Mouse (Mus musculus) hindbrain, embryonic 15.5 days (tissue): ENCODE data around the gene Tppp2. TPM values are rescaled to one million over a fixed set of nuclear protein-coding genes. Genes with fewer than 3 reads are reported as not detected.
"Not testable (repeated sequence)": the region's sequence is repeated elsewhere in the genome, so short reads cannot be mapped to it uniquely, and the experiment has no call there.

Experiments
- ATAC-seq: fragments of 200-750 bp; cut with Nextera tagmentation; 2 replicates; pipeline ENCODE4 v1.8.0; 2017; ENCODE audit warnings: low read depth, moderate number of reproducible peaks, moderate TSS enrichment; ENCODE audit not compliant: low FRiP score
- H3K27ac ChIP-seq: fragments of 300-500 bp; sonication (generic); replicated peaks from 2 replicates; pipeline ENCODE4 v1.5.1; 2015; ENCODE audit warnings: mild to moderate bottlenecking, inconsistent platforms
- H3K27me3 ChIP-seq: fragments of 300-500 bp; sonication (generic); 2 replicates; pipeline ENCODE4 v1.6.1; 2015; ENCODE audit warnings: control low read depth, inconsistent platforms
- H3K36me3 ChIP-seq: fragments of 300-500 bp; sonication (generic); 2 replicates; pipeline ENCODE4 v1.6.1; 2015; ENCODE audit warnings: control low read depth, inconsistent platforms
- H3K4me1 ChIP-seq: fragments of 300-500 bp; sonication (generic); replicated peaks from 2 replicates; pipeline ENCODE4 v1.6.1; 2015; ENCODE audit warnings: control low read depth, inconsistent platforms
- H3K4me2 ChIP-seq: fragments of 300-500 bp; sonication (generic); 2 replicates; pipeline ENCODE4 v1.6.1; 2015; ENCODE audit warnings: moderate library complexity, mild to moderate bottlenecking, inconsistent platforms
- H3K4me3 ChIP-seq: fragments of 300-500 bp; sonication (generic); 2 replicates; pipeline ENCODE4 v1.5.1; 2015; ENCODE audit warnings: mild to moderate bottlenecking, inconsistent platforms
- H3K9ac ChIP-seq: fragments of 300-500 bp; sonication (generic); 2 replicates; pipeline ENCODE4 v1.6.1; 2015; ENCODE audit warnings: inconsistent platforms
- H3K9me3 ChIP-seq: fragments of 300-500 bp; sonication (generic); 2 replicates; pipeline ENCODE4 v1.6.1; 2016; ENCODE audit warnings: control low read depth, inconsistent platforms
- WGBS: fragments of 180-500 bp; shearing (Covaris S2); methylation state at CpG from one replicate; pipeline ENCODE4 v1.1.7; 2015; 5-methylcytosine and 5-hydroxymethylcytosine counted together
- polyA plus RNA-seq: library from polyadenylated mRNA; unstranded; fragments of >200 nt; fragmentation: Nextera tagmentation; extraction: Ambion mirVana; gene quantifications from 2 replicates; pipeline ENCODE4 v1.2.1, GENCODE M21; 2015

Tppp2 gene
- polyA plus RNA-seq, 1 experiment from 2014 or later, result not detected

DNA sequence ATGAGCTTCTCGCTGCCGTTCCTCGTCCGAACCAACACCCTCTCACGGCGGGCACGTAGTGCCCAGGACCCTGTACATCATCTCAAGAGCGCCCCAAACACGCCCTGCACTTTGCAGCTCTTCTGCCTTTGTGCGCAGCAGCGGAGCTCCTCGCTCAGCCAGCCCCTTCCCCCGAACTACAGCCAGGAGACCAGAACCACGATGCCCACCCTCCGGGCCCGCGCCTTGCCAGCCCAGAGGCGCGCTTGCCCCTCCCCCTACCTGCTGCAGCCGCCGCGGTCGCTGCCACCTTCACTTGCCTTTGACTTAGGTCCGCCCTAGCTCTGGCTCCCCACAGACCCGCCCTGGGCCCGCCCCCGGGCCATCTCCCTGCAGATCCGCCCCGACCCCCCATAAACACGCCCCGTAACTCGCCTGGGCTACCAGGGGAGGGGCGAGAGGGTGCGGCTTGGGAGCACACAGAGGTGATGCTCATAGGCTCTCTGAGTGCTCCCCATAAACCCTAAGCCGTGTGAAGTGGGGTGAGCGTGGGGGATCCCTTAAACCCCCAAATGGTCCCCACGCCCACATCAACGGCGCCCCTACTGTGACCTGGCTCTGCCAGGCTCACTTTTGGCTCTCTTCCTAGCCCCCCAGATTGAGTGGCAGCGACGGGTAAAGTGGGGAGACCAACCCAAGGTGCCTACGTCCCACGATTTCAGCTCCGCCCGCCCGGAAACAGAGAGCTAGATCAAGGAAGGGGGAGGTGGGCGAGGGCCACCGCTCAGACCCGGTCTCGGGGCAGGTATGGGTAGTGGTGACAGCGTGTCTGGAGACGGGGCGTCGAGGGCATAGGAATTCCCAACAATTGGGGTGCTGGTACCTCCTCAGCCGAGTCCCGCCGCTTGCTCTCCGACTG lies 4.9 kb upstream of the Tppp2 start:
- H3K4me1 ChIP-seq, result peaks cover 19% of the 10 kb centered on the region
- under 1% methylated on average over 57 of the region's 58 CpGs for WGBS
- H3K36me3 ChIP-seq, result no peaks in the 10 kb centered on the region
- H3K27me3 ChIP-seq, result no peaks in the 10 kb centered on the region
- H3K4me3 ChIP-seq, result peak overlapping the region; percentile 61
- peak overlapping the region; percentile 70 for H3K9ac ChIP-seq
- peak; percentile 78 for ATAC-seq
- no peaks in the 10 kb centered on the region for H3K9me3 ChIP-seq
- H3K4me2 ChIP-seq, result peak overlapping the region; percentile 95
- H3K27ac ChIP-seq, result peak overlapping the region; percentile 80

DNA sequence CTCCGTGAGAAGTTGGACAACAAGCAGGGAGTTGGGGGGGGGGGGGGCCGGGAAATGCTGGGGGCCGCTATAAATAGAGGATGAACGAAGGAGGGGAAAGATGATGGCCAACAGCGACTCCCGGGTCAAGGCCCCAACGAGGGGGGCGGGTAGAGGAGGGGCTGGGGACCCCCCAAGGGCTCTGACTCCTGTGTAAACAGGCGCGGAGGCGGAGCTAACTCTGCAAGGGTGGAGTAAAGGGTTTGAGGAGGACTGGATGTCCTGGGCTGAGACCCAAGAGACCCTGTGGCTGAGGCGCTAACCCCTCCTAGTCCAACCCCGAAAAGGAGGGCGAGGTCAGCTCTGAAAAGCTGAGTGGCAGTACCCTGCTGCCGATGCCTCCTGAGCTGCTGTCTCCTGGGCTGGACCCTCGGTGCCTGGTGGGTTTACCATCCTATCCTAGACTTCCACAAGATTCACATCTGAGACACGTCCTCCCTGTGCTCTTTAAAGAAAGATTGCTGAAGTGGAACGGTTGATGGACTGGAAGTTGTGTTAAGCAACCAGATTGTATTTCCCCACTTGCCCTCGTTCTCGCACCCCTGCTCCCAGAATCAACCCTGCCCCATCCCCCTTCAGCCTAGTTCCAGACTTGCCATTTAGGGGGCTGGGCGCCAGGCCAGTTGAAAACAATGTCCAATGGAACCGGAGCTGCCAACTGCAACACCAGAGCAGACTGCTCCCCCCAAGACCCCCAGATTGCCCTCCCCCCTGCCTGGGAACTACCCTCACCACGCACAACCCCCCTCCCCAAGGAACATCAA lies 4.1 kb upstream of the Tppp2 start, which contains the start of gene Ndrg2:
Gene Ndrg2, minus strand, starts transcription at position 199 of the 803 bp plus-strand sequence.
- peak within 1 kb of the TSS; percentile 70 for H3K9ac ChIP-seq
- H3K4me2 ChIP-seq, result peak within 1 kb of the TSS; percentile 95
- 1% methylated on average over 22 of the region's 23 CpGs for WGBS

DNA sequence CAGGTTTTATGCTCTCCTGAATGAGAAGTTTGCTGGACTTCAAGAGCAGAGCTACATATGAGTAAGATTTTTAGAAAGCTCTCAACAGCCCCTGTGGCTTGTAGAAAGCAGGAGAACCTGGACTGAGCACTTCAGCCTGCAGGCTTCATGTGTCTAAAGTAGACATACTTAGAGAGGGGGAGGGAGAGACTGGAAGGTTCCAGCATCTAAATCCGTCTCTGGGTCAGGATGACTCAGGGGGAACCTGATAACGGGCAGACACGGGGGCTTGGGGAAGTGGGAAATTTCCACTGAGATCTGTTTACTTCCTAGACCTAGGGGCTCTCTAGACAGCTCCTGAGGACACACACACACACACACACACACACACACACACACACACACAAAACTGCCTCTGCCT lies 3.2 kb upstream of the Tppp2 start:
- H3K4me2 ChIP-seq, result no peak overlapping the region

More for the DNA sequence above, 4.1 kb upstream of the Tppp2 start, which contains the start of gene Ndrg2:
- Histone ChIP-seq H3K27ac (peak within 1 kb of the TSS; percentile 80), H3K4me3 (peak within 1 kb of the TSS; percentile 61), H3K9me3 (no peaks in the 10 kb centered on the region), H3K4me1 (peaks cover 19% of the 10 kb centered on the region), H3K36me3 (no peaks in the 10 kb centered on the region), H3K27me3 (no peaks in the 10 kb centered on the region)
- peak; percentile 78 for ATAC-seq

GRCm38 (mm10) chr14:51916539-51916938 lies 1.7 kb upstream of the Tppp2 start:
- H3K27ac ChIP-seq, result no peak overlapping the region
- H3K27me3 ChIP-seq, result no peaks in the 10 kb centered on the region
- no peak for ATAC-seq
- H3K4me1 ChIP-seq, result peaks cover 19% of the 10 kb centered on the region
- no peak overlapping the region for H3K4me2 ChIP-seq
- H3K9me3 ChIP-seq, result no peaks in the 10 kb centered on the region
- H3K9ac ChIP-seq, result no peak overlapping the region
- no peaks in the 10 kb centered on the region for H3K36me3 ChIP-seq
- 91% methylated on average over 4 of the region's 4 CpGs for WGBS
- no peak overlapping the region for H3K4me3 ChIP-seq

More for the DNA sequence above, 3.2 kb upstream of the Tppp2 start:
- Histone ChIP-seq H3K27me3 (no peaks in the 10 kb centered on the region), H3K36me3 (no peaks in the 10 kb centered on the region), H3K4me3 (no peak overlapping the region), H3K27ac (peak overlapping the region; percentile 80), H3K9ac (no peak overlapping the region), H3K9me3 (no peaks in the 10 kb centered on the region), H3K4me1 (peaks cover 19% of the 10 kb centered on the region)
- WGBS, result 27% methylated on average over 3 of the region's 3 CpGs
- ATAC-seq, result no peak

DNA sequence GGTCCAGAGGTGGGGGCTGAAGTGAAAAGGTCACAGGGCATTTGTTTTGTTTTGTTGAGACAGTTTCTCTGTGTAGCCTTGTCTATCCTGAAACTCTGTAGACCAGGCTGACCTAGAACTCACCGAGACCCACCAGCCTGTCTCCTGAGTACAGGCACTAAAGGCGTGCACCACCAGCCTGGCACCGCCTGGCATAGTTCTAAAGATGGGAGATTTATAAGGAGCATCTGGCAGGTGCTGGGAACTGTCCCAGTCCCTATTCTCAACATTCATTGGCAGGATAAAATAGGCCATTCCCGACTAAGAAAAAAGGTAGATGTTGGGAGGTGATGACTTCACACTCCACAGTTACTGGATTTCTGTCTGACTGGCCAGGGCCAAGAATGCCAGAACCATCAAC lies 741 bp downstream of the Tppp2 start:
- Histone ChIP-seq H3K9me3 (no peaks in the 10 kb centered on the region), H3K27ac (no peak overlapping the region), H3K4me3 (no peak overlapping the region), H3K9ac (no peak overlapping the region), H3K36me3 (no peaks in the 10 kb centered on the region), H3K4me1 (peaks cover 4% of the 10 kb centered on the region), H3K4me2 (no peak overlapping the region), H3K27me3 (no peaks in the 10 kb centered on the region)
- ATAC-seq, result no peak
- WGBS, result 88% methylated on average over 4 of the region's 4 CpGs

DNA sequence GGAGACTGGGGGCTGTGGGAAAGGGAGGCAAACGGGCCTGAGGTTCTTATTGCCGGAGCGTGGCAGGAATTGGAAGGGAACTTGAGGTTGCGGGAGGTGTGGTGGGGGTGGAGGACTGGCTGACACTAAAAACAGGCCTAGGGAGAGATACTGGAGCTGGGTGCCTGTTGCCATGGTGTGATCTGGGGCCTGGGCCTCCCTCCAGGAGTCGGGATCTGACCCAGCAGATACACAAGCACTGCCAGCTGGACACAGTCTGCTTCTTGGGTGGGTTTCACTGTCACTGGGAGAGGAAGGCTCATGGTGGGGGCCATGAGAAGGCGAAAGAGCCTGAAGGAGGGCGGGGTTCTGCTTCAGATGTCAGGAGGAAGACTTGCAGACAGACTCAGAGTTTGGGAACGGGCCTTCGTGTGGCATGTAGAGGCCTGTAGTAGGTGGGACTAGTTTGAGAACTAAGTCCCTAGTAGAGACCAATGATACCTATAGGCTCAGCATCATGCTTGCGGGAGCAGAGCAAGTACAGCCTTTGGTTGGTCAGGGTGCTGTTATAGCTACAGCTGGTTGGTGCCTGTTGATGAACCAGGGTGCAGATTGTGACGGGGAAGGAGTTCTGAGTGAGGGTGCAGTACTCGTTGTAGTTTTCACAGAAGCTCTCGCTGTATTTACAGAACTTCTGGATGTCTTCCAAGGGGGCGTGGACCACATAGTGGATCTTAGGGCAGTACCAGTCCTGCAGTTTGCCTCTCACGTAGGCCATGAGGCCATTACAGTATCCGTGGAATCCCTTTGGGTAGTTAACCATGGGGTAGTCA lies 3.7 kb downstream of the Tppp2 start:
- no peak overlapping the region for H3K9ac ChIP-seq
- peak overlapping the region; percentile 76 for H3K27ac ChIP-seq
- H3K4me2 ChIP-seq, result no peak overlapping the region
- no peaks in the 10 kb centered on the region for H3K27me3 ChIP-seq
- no peaks in the 10 kb centered on the region for H3K36me3 ChIP-seq
- 81% methylated on average over 16 of the region's 16 CpGs for WGBS
- no peaks in the 10 kb centered on the region for H3K9me3 ChIP-seq
- peak; percentile 87 for ATAC-seq
- H3K4me3 ChIP-seq, result no peak overlapping the region
- no peaks in the 10 kb centered on the region for H3K4me1 ChIP-seq

DNA sequence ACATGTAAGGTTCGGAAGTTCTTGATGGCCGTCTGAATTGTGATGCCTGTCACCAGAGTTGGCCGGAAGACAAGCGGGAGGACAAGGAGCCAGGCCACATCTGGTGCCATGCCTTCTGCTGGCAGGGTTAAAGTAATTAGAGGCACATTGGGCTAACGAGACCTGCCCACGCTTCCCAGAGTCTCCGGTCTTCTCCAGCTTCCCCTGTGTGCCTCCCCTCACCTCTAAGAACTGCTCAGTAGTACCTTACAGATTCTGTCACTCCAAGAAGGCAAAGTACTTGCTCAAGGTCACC lies 4.3 kb downstream of the Tppp2 start, which contains the start of gene Rnase13:
Gene Rnase13, minus strand, starts transcription at position 203 of the 295 bp plus-strand sequence.
- ATAC-seq, result peak; percentile 5; the same call in 1 of the 2 replicates
- H3K27ac ChIP-seq, result peak within 1 kb of the TSS; percentile 76
- H3K4me3 ChIP-seq, result no peak within 1 kb of the TSS
- no peaks in the 10 kb centered on the region for H3K4me1 ChIP-seq
- H3K4me2 ChIP-seq, result no peak within 1 kb of the TSS
- no peaks in the 10 kb centered on the region for H3K27me3 ChIP-seq
- no peaks in the 10 kb centered on the region for H3K9me3 ChIP-seq
- 79% methylated on average over 7 of the region's 7 CpGs for WGBS
- H3K9ac ChIP-seq, result no peak within 1 kb of the TSS
- no peaks in the 10 kb centered on the region for H3K36me3 ChIP-seq

GRCm38 (mm10) chr14:51922910-51923309 lies 4.7 kb downstream of the Tppp2 start:
- H3K4me2 ChIP-seq, result no peak overlapping the region
- no peaks in the 10 kb centered on the region for H3K27me3 ChIP-seq
- H3K4me3 ChIP-seq, result no peak overlapping the region
- no peak overlapping the region for H3K9ac ChIP-seq
- no peaks in the 10 kb centered on the region for H3K36me3 ChIP-seq
- H3K27ac ChIP-seq, result peak overlapping the region; percentile 46
- no peaks in the 10 kb centered on the region for H3K9me3 ChIP-seq
- ATAC-seq, result no peak
- no peaks in the 10 kb centered on the region for H3K4me1 ChIP-seq
- WGBS, result 85% methylated on average over 2 of the region's 2 CpGs

DNA sequence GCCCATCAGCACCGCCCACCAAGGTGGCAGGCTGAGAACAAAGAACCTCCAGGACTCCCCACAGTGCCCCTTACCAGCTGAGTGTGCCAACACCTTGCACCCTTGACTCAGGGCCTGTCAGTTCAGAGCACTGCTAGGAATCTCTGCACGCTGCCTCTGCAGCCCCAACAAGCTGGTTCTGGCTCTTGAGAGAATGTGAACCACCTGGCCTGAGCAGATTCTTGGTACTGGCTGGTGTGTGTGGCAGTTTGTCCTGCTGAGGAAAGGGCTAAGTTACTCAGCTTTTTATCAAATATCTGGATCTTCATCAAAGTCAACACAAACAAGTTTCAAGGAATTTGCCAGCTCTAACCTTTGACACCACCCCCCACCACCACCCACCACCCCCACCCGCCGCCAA lies 5.3 kb downstream of the Tppp2 start:
- H3K4me1 ChIP-seq, result no peaks in the 10 kb centered on the region
- H3K4me2 ChIP-seq, result no peak overlapping the region
- no peaks in the 10 kb centered on the region for H3K36me3 ChIP-seq
- no peaks in the 10 kb centered on the region for H3K27me3 ChIP-seq
- no peak for ATAC-seq
- no peak overlapping the region for H3K27ac ChIP-seq
- H3K9ac ChIP-seq, result no peak overlapping the region
- 76% methylated on average over 4 of the region's 4 CpGs for WGBS
- H3K9me3 ChIP-seq, result no peaks in the 10 kb centered on the region
- no peak overlapping the region for H3K4me3 ChIP-seq

GRCm38 (mm10) chr14:51926930-51927329 lies 8.7 kb downstream of the Tppp2 start:
- not testable (repeated sequence) for H3K4me1 ChIP-seq, H3K27me3 ChIP-seq, H3K36me3 ChIP-seq, H3K4me3 ChIP-seq, H3K4me2 ChIP-seq, H3K9me3 ChIP-seq, H3K27ac ChIP-seq, H3K9ac ChIP-seq, ATAC-seq
- WGBS, result 96% methylated on average over 11 of the region's 11 CpGs

DNA sequence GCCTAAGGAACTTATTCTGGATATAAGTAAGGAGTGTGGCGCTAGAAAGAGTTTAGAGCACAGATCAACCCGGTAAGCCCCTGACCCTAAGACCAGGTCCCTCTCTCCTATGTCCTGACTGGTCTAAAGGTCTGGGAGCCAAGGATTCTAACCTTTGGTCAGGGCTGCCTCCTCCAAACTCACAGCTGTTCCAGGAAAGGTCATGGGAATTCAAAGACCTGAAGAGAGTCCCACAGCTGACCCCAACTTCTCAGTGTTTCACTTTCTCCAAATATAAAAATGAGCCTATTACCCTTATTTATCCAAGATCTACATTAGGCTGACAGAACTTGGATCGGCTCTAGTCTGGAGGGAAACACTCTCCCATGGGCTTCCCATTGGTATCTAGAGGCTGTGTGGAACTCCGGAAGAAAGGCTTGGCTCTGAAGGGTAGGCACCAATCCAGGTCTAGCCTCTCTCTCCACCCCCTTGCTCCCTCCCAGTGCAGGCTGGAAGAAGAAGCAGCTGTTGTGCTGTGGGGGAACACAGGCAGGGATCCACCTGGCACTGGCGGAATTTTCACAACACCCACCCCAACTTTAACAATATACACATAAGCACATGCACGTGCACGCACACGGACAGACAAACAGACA lies 11.2 kb downstream of the Tppp2 start:
- ATAC-seq, result peak; percentile 70
- 0 out of 2 replicates have a peak, but pooled peaks cover 4% of the 10 kb centered on the region for H3K4me1 ChIP-seq
- H3K36me3 ChIP-seq, result no peaks in the 10 kb centered on the region
- no peak overlapping the region for H3K4me3 ChIP-seq
- peak overlapping the region; percentile 59; the same call in 1 of the 2 replicates for H3K27ac ChIP-seq
- no peaks in the 10 kb centered on the region for H3K9me3 ChIP-seq
- H3K4me2 ChIP-seq, result no peak overlapping the region
- WGBS, result 65% methylated on average over 8 of the region's 8 CpGs
- H3K27me3 ChIP-seq, result no peaks in the 10 kb centered on the region
- no peak overlapping the region for H3K9ac ChIP-seq
